Mouse (Mus musculus) heart, embryonic 13.5 days (tissue): ENCODE data around the gene Parp4. TPM values are rescaled to one million over a fixed set of nuclear protein-coding genes. Genes with fewer than 3 reads are reported as not detected.

Experiments used
- ATAC-seq: fragments of 200-750 bp; cut with Nextera tagmentation; 2 replicates; pipeline ENCODE4 v1.8.0; 2017; ENCODE audit warnings: moderate TSS enrichment; ENCODE audit not compliant: insufficient number of reproducible peaks, low FRiP score, low TSS enrichment; ENCODE audit errors: extremely low read depth
- H3K27ac ChIP-seq: fragments of 300-500 bp; sonication (generic); replicated peaks from 2 replicates; pipeline ENCODE4 v1.5.1; 2015; ENCODE audit warnings: moderate library complexity, mild to moderate bottlenecking, inconsistent platforms
- H3K27me3 ChIP-seq: fragments of 300-500 bp; sonication (generic); replicated peaks from 2 replicates; pipeline ENCODE4 v1.6.1; 2015; ENCODE audit warnings: mild to moderate bottlenecking, inconsistent platforms
- H3K36me3 ChIP-seq: fragments of 300-500 bp; sonication (generic); 2 replicates; pipeline ENCODE4 v1.6.1; 2015; ENCODE audit warnings: mild to moderate bottlenecking, inconsistent platforms
- H3K4me1 ChIP-seq: fragments of 300-500 bp; sonication (generic); 2 replicates; pipeline ENCODE4 v1.6.1; 2015; ENCODE audit warnings: inconsistent platforms
- H3K4me2 ChIP-seq: fragments of 300-500 bp; sonication (generic); 2 replicates; pipeline ENCODE4 v1.6.1; 2015; ENCODE audit warnings: inconsistent platforms, mild to moderate bottlenecking, moderate library complexity
- H3K4me3 ChIP-seq: fragments of 300-500 bp; sonication (generic); 2 replicates; pipeline ENCODE4 v1.5.1; 2015; ENCODE audit warnings: moderate library complexity, mild to moderate bottlenecking, inconsistent platforms
- H3K9ac ChIP-seq: fragments of 300-500 bp; sonication (generic); 2 replicates; pipeline ENCODE4 v1.6.1; 2015; ENCODE audit warnings: inconsistent platforms, mild to moderate bottlenecking, moderate library complexity
- H3K9me3 ChIP-seq: fragments of 300-500 bp; sonication (generic); 2 replicates; pipeline ENCODE4 v1.6.1; 2016; ENCODE audit warnings: inconsistent platforms
- WGBS: fragments of 180-500 bp; shearing (Covaris S2); methylation state at CpG from one replicate; pipeline ENCODE4 v1.1.7; 2015; ENCODE audit warnings: mixed read lengths; 5-methylcytosine and 5-hydroxymethylcytosine counted together
- polyA plus RNA-seq: library from polyadenylated mRNA; unstranded; fragments of >200 nt; fragmentation: Nextera tagmentation; extraction: Ambion mirVana; gene quantifications from 2 replicates; pipeline ENCODE4 v1.2.1, GENCODE M21; 2015

Parp4 gene
- polyA plus RNA-seq, 1 experiment from 2014 or later, result 8.3 TPM

- ATAC-seq, result no peak
- Histone ChIP-seq H3K9ac (no peak overlapping the region), H3K4me3 (no peak overlapping the region), H3K27me3 (no peaks in the 10 kb centered on the region), H3K4me2 (no peak overlapping the region), H3K27ac (no peak overlapping the region), H3K9me3 (no peaks in the 10 kb centered on the region), H3K4me1 (no peaks in the 10 kb centered on the region), H3K36me3 (peaks cover 89% of the 10 kb centered on the region)
- WGBS, result 88% methylated on average over 1 of the region's 1 CpGs
Observed at GRCm38 (mm10) chr14:56617470-56617869, 42.1 kb downstream of the Parp4 start.

GRCm38 (mm10) chr14:56620425-56620824 lies 45.0 kb downstream of the Parp4 start:
- Histone ChIP-seq H3K27ac (no peak overlapping the region), H3K9me3 (no peaks in the 10 kb centered on the region), H3K4me3 (no peak overlapping the region), H3K27me3 (no peaks in the 10 kb centered on the region), H3K4me2 (no peak overlapping the region), H3K4me1 (no peaks in the 10 kb centered on the region), H3K9ac (no peak overlapping the region), H3K36me3 (peaks cover 84% of the 10 kb centered on the region)
- no peak for ATAC-seq
- whole genome bisulfite sequencing, result 84% methylated on average over 8 of the region's 8 CpGs

- WGBS, result 85% methylated on average over 4 of the region's 4 CpGs
- Histone ChIP-seq H3K9me3 (no peaks in the 10 kb centered on the region), H3K27ac (no peak overlapping the region), H3K9ac (no peak overlapping the region), H3K27me3 (no peaks in the 10 kb centered on the region), H3K4me2 (no peak overlapping the region), H3K4me1 (no peaks in the 10 kb centered on the region), H3K4me3 (no peak overlapping the region), H3K36me3 (peaks cover 84% of the 10 kb centered on the region)
- no peak for ATAC-seq
Observed at GRCm38 (mm10) chr14:56626202-56626601, 50.8 kb downstream of the Parp4 start.

- Histone ChIP-seq H3K4me2 (no peak overlapping the region), H3K9me3 (no peaks in the 10 kb centered on the region), H3K4me1 (no peaks in the 10 kb centered on the region), H3K27ac (no peak overlapping the region), H3K4me3 (no peak overlapping the region), H3K9ac (no peak overlapping the region), H3K27me3 (no peaks in the 10 kb centered on the region), H3K36me3 (peaks cover 82% of the 10 kb centered on the region)
- ATAC-seq, result no peak
- WGBS, result 74% methylated on average over 3 of the region's 3 CpGs
Observed at GRCm38 (mm10) chr14:56628336-56628735, 52.9 kb downstream of the Parp4 start.

GRCm38 (mm10) chr14:56631109-56631508 lies 55.7 kb downstream of the Parp4 start:
- Histone ChIP-seq H3K9me3 (no peaks in the 10 kb centered on the region), H3K27me3 (no peaks in the 10 kb centered on the region), H3K4me2 (no peak overlapping the region), H3K4me3 (no peak overlapping the region), H3K9ac (no peak overlapping the region), H3K27ac (no peak overlapping the region), H3K36me3 (peaks cover 80% of the 10 kb centered on the region), H3K4me1 (no peaks in the 10 kb centered on the region)
- 88% methylated on average over 2 of the region's 2 CpGs for WGBS
- ATAC-seq, result no peak

GRCm38 (mm10) chr14:56647206-56647605 lies 71.8 kb downstream of the Parp4 start:
- H3K4me1 ChIP-seq, result no peaks in the 10 kb centered on the region
- H3K36me3 ChIP-seq, result peaks cover 65% of the 10 kb centered on the region

GRCm38 (mm10) chr14:56649448-56649847 lies 74.0 kb downstream of the Parp4 start:
- no peak overlapping the region for H3K27ac ChIP-seq
- H3K36me3 ChIP-seq, result peaks cover 72% of the 10 kb centered on the region
- H3K9ac ChIP-seq, result no peak overlapping the region
- H3K4me1 ChIP-seq, result no peaks in the 10 kb centered on the region
- H3K9me3 ChIP-seq, result peaks cover 23% of the 10 kb centered on the region
- no peak for ATAC-seq
- no peak overlapping the region for H3K4me3 ChIP-seq
- no peaks in the 10 kb centered on the region for H3K27me3 ChIP-seq
- H3K4me2 ChIP-seq, result no peak overlapping the region

More at GRCm38 (mm10) chr14:56647206-56647605, 71.8 kb downstream of the Parp4 start:
- no peak for ATAC-seq
- 62% methylated on average over 7 of the region's 7 CpGs for WGBS
- H3K9ac ChIP-seq, result no peak overlapping the region
- no peak overlapping the region for H3K4me2 ChIP-seq
- H3K27ac ChIP-seq, result no peak overlapping the region
- H3K27me3 ChIP-seq, result no peaks in the 10 kb centered on the region
- H3K9me3 ChIP-seq, result 0 out of 2 replicates have a peak, but pooled peaks cover 5% of the 10 kb centered on the region
- no peak overlapping the region for H3K4me3 ChIP-seq

- 67% methylated on average over 5 of the region's 5 CpGs for WGBS
- no peak for ATAC-seq
Observed at GRCm38 (mm10) chr14:56665651-56666050, 90.2 kb downstream of the Parp4 start.

GRCm38 (mm10) chr14:56666909-56667308 lies 91.5 kb downstream of the Parp4 start:
- Histone ChIP-seq H3K9me3 (no peaks in the 10 kb centered on the region), H3K4me1 (peaks cover 29% of the 10 kb centered on the region), H3K4me2 (peak overlapping the region; percentile 87), H3K4me3 (peak overlapping the region; percentile 96), H3K27ac (no peak overlapping the region), H3K36me3 (peaks cover 3% of the 10 kb centered on the region; the same call in 1 of the 2 replicates), H3K27me3 (no peaks in the 10 kb centered on the region), H3K9ac (no peak overlapping the region)
- 76% methylated on average over 3 of the region's 3 CpGs for WGBS
- no peak for ATAC-seq

More at GRCm38 (mm10) chr14:56665651-56666050, 90.2 kb downstream of the Parp4 start:
- Histone ChIP-seq H3K27ac (no peak overlapping the region), H3K4me2 (no peak overlapping the region), H3K36me3 (peaks cover 1% of the 10 kb centered on the region), H3K9ac (no peak overlapping the region), H3K4me3 (no peak overlapping the region), H3K4me1 (peaks cover 22% of the 10 kb centered on the region), H3K9me3 (no peaks in the 10 kb centered on the region), H3K27me3 (no peaks in the 10 kb centered on the region)

- H3K9me3 ChIP-seq, result no peaks in the 10 kb centered on the region
Observed at GRCm38 (mm10) chr14:56667969-56668802, 92.8 kb downstream of the Parp4 start, which contains the start of gene Mphosph8. Mphosph8 (plus strand) TSS chr14:56668248.

GRCm38 (mm10) chr14:56669046-56669620 lies 93.7 kb downstream of the Parp4 start:
- H3K4me3 ChIP-seq, result peak overlapping the region; percentile 96
- H3K4me1 ChIP-seq, result peaks cover 29% of the 10 kb centered on the region
- peaks cover 22% of the 10 kb centered on the region for H3K36me3 ChIP-seq
- H3K9me3 ChIP-seq, result no peaks in the 10 kb centered on the region
- H3K27me3 ChIP-seq, result no peaks in the 10 kb centered on the region
- H3K4me2 ChIP-seq, result peak overlapping the region; percentile 87
- H3K9ac ChIP-seq, result peak overlapping the region; percentile 94
- no peak for ATAC-seq
- peak overlapping the region; percentile 96 for H3K27ac ChIP-seq
- WGBS, result 2% methylated on average over 13 of the region's 13 CpGs

More at GRCm38 (mm10) chr14:56667969-56668802, 92.8 kb downstream of the Parp4 start, which contains the start of gene Mphosph8:
- H3K27ac ChIP-seq, result peak within 1 kb of the TSS; percentile 96
- H3K4me2 ChIP-seq, result peak within 1 kb of the TSS; percentile 87
- peak within 1 kb of the TSS; percentile 94 for H3K9ac ChIP-seq
- peaks cover 16% of the 10 kb centered on the region for H3K36me3 ChIP-seq
- under 1% methylated on average over 70 of the region's 70 CpGs for WGBS
- H3K4me1 ChIP-seq, result peaks cover 29% of the 10 kb centered on the region
- ATAC-seq, result peak; percentile 100
- peak within 1 kb of the TSS; percentile 96 for H3K4me3 ChIP-seq
- H3K27me3 ChIP-seq, result no peaks in the 10 kb centered on the region
